Mouse (Mus musculus): ENCODE measurements at regions not wholly inside any gene's neighbourhood (a gene's known extent, or its start where the extent isn't known, plus 50 kb on each side); places are given as distances from the start of the nearest gene placed in this dataset.
A peak's percentile ranks its signal among the peaks of the same experiment; 100 is the strongest.

GRCm38 (mm10) chr14:85849490-85849889 is 1291.5 kb downstream of the Diaph3 start:
- no peaks in the 10 kb centered on the region for H3K4me1 ChIP-seq (ENCODE audit: control insufficient read depth in 2 of 2, insufficient read depth in 2 of 2, low read length in 2 of 2, poor library complexity in 1 of 2)
- H3K27ac ChIP-seq (ENCODE audit: insufficient read depth, low read depth, low read length, poor library complexity, severe bottlenecking) = no peak overlapping the region
- no peak overlapping the region for H3K4me3 ChIP-seq (ENCODE audit: insufficient read depth in 1 of 2, low read depth in 1 of 2, low read length in 2 of 2, poor library complexity in 1 of 2, severe bottlenecking in 1 of 2)
- no peak for TF ChIP-seq MAFK (IDR thresholded peaks at IDR 0.05; ENCODE audit: insufficient read depth, low read depth, low read length)
- TF ChIP-seq HCFC1 (IDR thresholded peaks at IDR 0.05; ENCODE audit: borderline replicate concordance, insufficient read depth, low read length) = no peak
- TF ChIP-seq CHD2 (IDR thresholded peaks at IDR 0.05; ENCODE audit: low read depth, low read length) = no peak
- TF ChIP-seq ZC3H11A (IDR thresholded peaks at IDR 0.05; ENCODE audit: borderline replicate concordance, low read depth, low read length) = no peak
- TF ChIP-seq ZNF384 (IDR thresholded peaks at IDR 0.05; ENCODE audit: low read depth, low read length) = no peak
- no peak for DNase-seq (ENCODE audit: low read depth, low spot score)
- H3K36me3 ChIP-seq (ENCODE audit: control insufficient read depth, insufficient read depth, low read length, poor library complexity, severe bottlenecking) = no peaks in the 10 kb centered on the region
- no peaks in the 10 kb centered on the region for H3K9me3 ChIP-seq (ENCODE audit: control insufficient read depth, insufficient read depth, low read depth, low read length)
- in situ Hi-C loops (cut with MboI; ENCODE audit: low sequenced_read_pairs in 2 of 2, unreplicated experiment in 2 of 2) = no loop called here
- H3K9ac ChIP-seq (ENCODE audit: insufficient read depth, low read depth, low read length, poor library complexity, severe bottlenecking) = no peak overlapping the region

GRCm38 (mm10) chr14:85835494-85835893 is 1305.5 kb downstream of the Diaph3 start:
- no peaks in the 10 kb centered on the region for H3K36me3 ChIP-seq (ENCODE audit: control insufficient read depth, insufficient read depth, low read length, poor library complexity, severe bottlenecking)
- no peak for DNase-seq (ENCODE audit: low read depth, low spot score)
- H3K9me3 ChIP-seq (ENCODE audit: control insufficient read depth, insufficient read depth, low read depth, low read length) = no peaks in the 10 kb centered on the region
- no peak overlapping the region for H3K4me3 ChIP-seq (ENCODE audit: insufficient read depth in 1 of 2, low read depth in 1 of 2, low read length in 2 of 2, poor library complexity in 1 of 2, severe bottlenecking in 1 of 2)
- TF ChIP-seq ZNF384 (IDR thresholded peaks at IDR 0.05; ENCODE audit: low read depth, low read length) (peak; percentile 84), ZC3H11A (IDR thresholded peaks at IDR 0.05; ENCODE audit: borderline replicate concordance, low read depth, low read length) (no peak)
- H3K27ac ChIP-seq (ENCODE audit: insufficient read depth, low read depth, low read length, poor library complexity, severe bottlenecking) = no peak overlapping the region
- in situ Hi-C loops (cut with MboI; ENCODE audit: low sequenced_read_pairs in 2 of 2, unreplicated experiment in 2 of 2) = no loop called here
- no peaks in the 10 kb centered on the region for H3K4me1 ChIP-seq (ENCODE audit: control insufficient read depth in 2 of 2, insufficient read depth in 2 of 2, low read length in 2 of 2, poor library complexity in 1 of 2)
- H3K9ac ChIP-seq (ENCODE audit: insufficient read depth, low read depth, low read length, poor library complexity, severe bottlenecking) = no peak overlapping the region

GRCm38 (mm10) chr14:85814920-85815319 is 1326.1 kb downstream of the Diaph3 start:
- Histone ChIP-seq H3K4me1 (ENCODE audit: control insufficient read depth in 2 of 2, insufficient read depth in 2 of 2, low read length in 2 of 2, poor library complexity in 1 of 2) (no peaks in the 10 kb centered on the region), H3K9me3 (ENCODE audit: control insufficient read depth, insufficient read depth, low read depth, low read length) (no peaks in the 10 kb centered on the region), H3K9ac (ENCODE audit: insufficient read depth, low read depth, low read length, poor library complexity, severe bottlenecking) (no peak overlapping the region), H3K4me3 (ENCODE audit: insufficient read depth in 1 of 2, low read depth in 1 of 2, low read length in 2 of 2, poor library complexity in 1 of 2, severe bottlenecking in 1 of 2) (no peak overlapping the region), H3K27ac (ENCODE audit: insufficient read depth, low read depth, low read length, poor library complexity, severe bottlenecking) (no peak overlapping the region), H3K36me3 (ENCODE audit: control insufficient read depth, insufficient read depth, low read length, poor library complexity, severe bottlenecking) (no peaks in the 10 kb centered on the region)
- no peak for DNase-seq (ENCODE audit: low read depth, low spot score)
- in situ Hi-C loops (cut with MboI; ENCODE audit: low sequenced_read_pairs in 2 of 2, unreplicated experiment in 2 of 2) = no loop called here
- TF ChIP-seq CHD2 (IDR thresholded peaks at IDR 0.05; ENCODE audit: low read depth, low read length) (no peak), HCFC1 (IDR thresholded peaks at IDR 0.05; ENCODE audit: borderline replicate concordance, insufficient read depth, low read length) (no peak), ZC3H11A (IDR thresholded peaks at IDR 0.05; ENCODE audit: borderline replicate concordance, low read depth, low read length) (no peak), ZNF384 (IDR thresholded peaks at IDR 0.05; ENCODE audit: low read depth, low read length) (no peak), MAFK (IDR thresholded peaks at IDR 0.05; ENCODE audit: insufficient read depth, low read depth, low read length) (no peak)

- TF ChIP-seq ZNF384 (IDR thresholded peaks at IDR 0.05; ENCODE audit: low read depth, low read length) (no peak), HCFC1 (IDR thresholded peaks at IDR 0.05; ENCODE audit: borderline replicate concordance, insufficient read depth, low read length) (no peak), CHD2 (IDR thresholded peaks at IDR 0.05; ENCODE audit: low read depth, low read length) (no peak), MAFK (IDR thresholded peaks at IDR 0.05; ENCODE audit: insufficient read depth, low read depth, low read length) (no peak), ZC3H11A (IDR thresholded peaks at IDR 0.05; ENCODE audit: borderline replicate concordance, low read depth, low read length) (no peak)
- Histone ChIP-seq H3K9ac (ENCODE audit: insufficient read depth, low read depth, low read length, poor library complexity, severe bottlenecking) (no peak overlapping the region), H3K9me3 (ENCODE audit: control insufficient read depth, insufficient read depth, low read depth, low read length) (no peaks in the 10 kb centered on the region), H3K4me1 (ENCODE audit: control insufficient read depth in 2 of 2, insufficient read depth in 2 of 2, low read length in 2 of 2, poor library complexity in 1 of 2) (no peaks in the 10 kb centered on the region), H3K27ac (ENCODE audit: insufficient read depth, low read depth, low read length, poor library complexity, severe bottlenecking) (no peak overlapping the region), H3K36me3 (ENCODE audit: control insufficient read depth, insufficient read depth, low read length, poor library complexity, severe bottlenecking) (no peaks in the 10 kb centered on the region), H3K4me3 (ENCODE audit: insufficient read depth in 1 of 2, low read depth in 1 of 2, low read length in 2 of 2, poor library complexity in 1 of 2, severe bottlenecking in 1 of 2) (no peak overlapping the region)
- DNase-seq (ENCODE audit: low read depth, low spot score) = no peak
- in situ Hi-C loops (cut with MboI; ENCODE audit: low sequenced_read_pairs in 2 of 2, unreplicated experiment in 2 of 2) = no loop called here
Observed at GRCm38 (mm10) chr14:85784386-85784785, 1341.0 kb downstream of the Pcdh17 start.

- TF ChIP-seq HCFC1 (IDR thresholded peaks at IDR 0.05; ENCODE audit: borderline replicate concordance, insufficient read depth, low read length) = no peak
- TF ChIP-seq ZNF384 (IDR thresholded peaks at IDR 0.05; ENCODE audit: low read depth, low read length) = no peak
- no peak for TF ChIP-seq CHD2 (IDR thresholded peaks at IDR 0.05; ENCODE audit: low read depth, low read length)
- no peak for TF ChIP-seq ZC3H11A (IDR thresholded peaks at IDR 0.05; ENCODE audit: borderline replicate concordance, low read depth, low read length)
- TF ChIP-seq MAFK (IDR thresholded peaks at IDR 0.05; ENCODE audit: insufficient read depth, low read depth, low read length) = no peak
- no peak for DNase-seq (ENCODE audit: low read depth, low spot score)
- in situ Hi-C loops (cut with MboI; ENCODE audit: low sequenced_read_pairs in 2 of 2, unreplicated experiment in 2 of 2) = no loop called here
- Histone ChIP-seq H3K36me3 (ENCODE audit: control insufficient read depth, insufficient read depth, low read length, poor library complexity, severe bottlenecking) (no peaks in the 10 kb centered on the region), H3K4me3 (ENCODE audit: insufficient read depth in 1 of 2, low read depth in 1 of 2, low read length in 2 of 2, poor library complexity in 1 of 2, severe bottlenecking in 1 of 2) (no peak overlapping the region), H3K27ac (ENCODE audit: insufficient read depth, low read depth, low read length, poor library complexity, severe bottlenecking) (no peak overlapping the region), H3K4me1 (ENCODE audit: control insufficient read depth in 2 of 2, insufficient read depth in 2 of 2, low read length in 2 of 2, poor library complexity in 1 of 2) (no peaks in the 10 kb centered on the region), H3K9me3 (ENCODE audit: control insufficient read depth, insufficient read depth, low read depth, low read length) (no peaks in the 10 kb centered on the region), H3K9ac (ENCODE audit: insufficient read depth, low read depth, low read length, poor library complexity, severe bottlenecking) (no peak overlapping the region)
Observed at GRCm38 (mm10) chr14:85770636-85771035, 1327.3 kb downstream of the Pcdh17 start.

All from ES-E14 (cell line).